Mouse (Mus musculus) natural killer cell, adult 2 months (primary cell): ENCODE measurements at regions not wholly inside any gene's neighbourhood (a gene's known extent, or its start where the extent isn't known, plus 50 kb on each side); places are given as distances from the start of the nearest gene placed in this dataset.

ENCODE experiments used
- DNase-seq, 2 experiments: peaks; one replicate each; pipeline ENCODE4 v3.0.0; 2022; ENCODE audit warnings: low spot score in 2 of 2

DNA sequence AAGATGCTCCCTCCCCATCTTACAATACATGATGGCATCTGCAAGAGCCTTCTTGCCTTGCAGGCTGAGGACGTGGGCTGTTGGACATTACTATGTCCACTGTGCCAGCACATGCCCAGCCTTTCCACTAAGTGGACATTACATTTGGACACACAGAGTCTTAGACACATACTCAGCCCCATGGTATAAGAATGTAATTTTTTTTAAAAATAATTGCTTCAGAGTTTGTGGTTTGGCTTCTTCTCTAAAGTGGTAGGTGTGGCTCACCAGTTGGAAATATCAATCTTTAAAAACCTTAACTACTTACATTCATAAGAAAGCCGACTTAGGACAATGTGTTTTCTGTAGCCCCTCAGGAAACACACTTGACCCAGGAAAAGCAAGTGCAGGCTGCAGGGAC is 299.7 kb upstream of the Thbs1 start:
- no peak for DNase-seq

DNA sequence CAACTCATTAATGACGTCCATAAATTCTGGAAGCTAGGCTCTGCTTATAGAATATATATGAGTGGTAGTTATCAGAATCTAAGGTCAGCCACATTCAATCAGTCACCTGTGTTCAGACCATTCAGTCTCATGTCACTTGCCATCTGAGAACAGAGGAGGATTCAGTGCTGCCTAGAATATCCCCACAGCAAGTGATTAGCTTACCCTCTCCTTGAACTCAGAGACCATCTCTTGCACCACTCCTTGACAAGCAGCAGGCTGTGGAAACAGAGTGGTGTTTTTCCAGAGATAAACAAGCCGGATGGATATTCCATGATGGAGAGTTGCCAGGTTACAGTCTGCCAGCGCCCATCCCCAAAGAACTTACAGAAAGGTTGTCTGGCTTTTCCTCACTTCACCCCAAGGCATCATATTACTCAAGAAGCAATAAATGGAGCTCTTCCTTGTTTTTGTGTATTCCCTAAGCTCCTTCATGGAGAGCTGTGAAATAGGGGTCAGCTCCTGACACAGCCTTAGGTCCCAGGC is 291.9 kb upstream of the Thbs1 start:
- no peak for DNase-seq

DNA sequence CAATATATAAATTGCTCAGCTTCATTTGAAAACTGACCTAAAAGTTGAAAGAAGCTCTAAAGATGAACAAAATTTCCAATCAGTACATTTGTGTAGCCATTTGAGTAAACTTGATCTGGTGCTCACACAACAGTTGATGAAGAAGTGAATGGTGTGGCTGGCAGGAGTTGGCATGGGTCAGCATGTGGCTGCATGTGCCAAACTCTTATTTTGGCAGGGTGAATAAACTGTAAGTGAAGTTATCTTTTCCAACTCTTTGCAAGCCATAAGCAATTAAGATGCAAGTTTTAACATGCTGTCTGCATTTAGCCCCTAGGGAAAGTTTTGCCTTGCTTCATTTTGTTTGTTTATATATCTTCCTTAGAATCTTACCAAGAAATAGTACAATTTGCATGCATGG is 291.0 kb upstream of the Thbs1 start:
- DNase-seq = no peak

DNA sequence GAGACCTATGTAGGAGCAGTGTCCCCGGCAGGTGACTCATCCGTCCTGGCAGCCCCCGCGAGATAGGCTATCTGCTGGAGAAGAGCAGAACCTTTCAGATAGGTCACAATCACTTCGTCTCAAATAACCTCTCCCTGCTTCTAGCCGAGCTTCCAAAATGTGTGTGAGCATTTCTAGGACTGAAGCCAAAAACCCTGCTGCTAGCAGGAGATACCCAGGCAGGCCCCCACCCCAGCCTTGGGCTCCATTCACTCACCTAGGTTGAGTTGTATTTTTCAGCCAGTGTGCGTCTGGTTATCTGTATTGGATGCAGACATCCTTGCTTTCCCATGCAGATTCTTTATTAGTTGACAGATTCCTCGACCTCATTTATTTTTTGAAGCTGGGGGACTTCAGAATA is 286.6 kb upstream of the Thbs1 start:
- no peak for DNase-seq

DNA sequence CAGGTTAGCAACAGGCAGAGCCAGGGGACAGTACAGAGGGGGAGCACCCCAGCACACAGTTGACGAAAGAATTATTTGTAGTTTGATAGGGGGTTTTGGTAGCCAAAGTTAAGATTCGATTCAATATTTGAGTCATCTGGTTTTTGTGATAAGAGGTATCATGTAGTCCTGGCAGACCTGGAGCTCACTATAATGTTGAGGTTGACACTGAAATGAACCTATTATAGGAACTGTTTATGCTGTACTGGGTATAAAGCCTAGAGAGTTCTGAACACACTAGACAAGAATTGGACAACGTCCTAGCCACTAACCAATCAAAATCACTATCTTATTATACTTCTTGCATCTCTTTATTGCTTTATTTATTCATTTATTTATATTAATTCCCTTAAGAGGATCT is 284.4 kb upstream of the Thbs1 start:
- no peak for DNase-seq

DNA sequence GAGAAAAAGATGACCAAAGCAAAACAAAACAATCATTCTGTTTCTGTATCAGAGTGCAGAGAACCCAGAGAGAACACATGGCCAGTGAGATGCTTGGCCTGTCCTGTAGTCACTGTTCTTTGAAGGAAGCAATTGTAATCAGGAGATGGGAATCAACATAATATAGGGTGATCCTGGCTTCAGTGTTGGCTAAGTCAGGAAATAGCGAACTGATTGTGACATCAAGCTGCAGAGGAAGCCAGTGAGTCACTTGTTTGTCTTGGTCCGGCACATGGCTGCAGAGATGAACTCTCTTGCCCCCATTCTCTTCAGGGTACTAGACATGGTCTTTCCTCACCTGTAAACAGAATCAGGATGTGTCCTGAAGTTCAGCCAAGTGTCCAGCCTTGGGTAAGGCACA is 273.3 kb upstream of the Thbs1 start:
- no peak for DNase-seq

DNA sequence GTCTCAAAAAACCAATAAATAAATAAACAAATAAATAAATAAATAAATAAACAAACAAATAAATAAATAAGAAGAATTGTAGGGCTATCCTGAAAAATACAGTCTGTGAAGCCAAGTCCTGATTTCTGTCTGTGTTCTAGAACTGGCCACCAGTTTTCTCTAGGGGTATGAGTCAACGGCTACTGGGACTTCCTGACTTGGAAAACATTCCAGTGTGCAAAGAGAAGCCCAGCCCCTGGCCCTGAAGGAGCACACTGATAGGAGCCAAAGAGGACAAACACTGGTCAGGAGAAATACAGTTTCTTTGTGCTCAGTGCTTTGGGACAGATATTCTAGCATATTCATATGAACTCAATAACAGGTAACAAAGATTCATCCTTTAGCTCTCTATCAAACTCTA is 271.3 kb upstream of the Thbs1 start:
- no peak for DNase-seq

DNA sequence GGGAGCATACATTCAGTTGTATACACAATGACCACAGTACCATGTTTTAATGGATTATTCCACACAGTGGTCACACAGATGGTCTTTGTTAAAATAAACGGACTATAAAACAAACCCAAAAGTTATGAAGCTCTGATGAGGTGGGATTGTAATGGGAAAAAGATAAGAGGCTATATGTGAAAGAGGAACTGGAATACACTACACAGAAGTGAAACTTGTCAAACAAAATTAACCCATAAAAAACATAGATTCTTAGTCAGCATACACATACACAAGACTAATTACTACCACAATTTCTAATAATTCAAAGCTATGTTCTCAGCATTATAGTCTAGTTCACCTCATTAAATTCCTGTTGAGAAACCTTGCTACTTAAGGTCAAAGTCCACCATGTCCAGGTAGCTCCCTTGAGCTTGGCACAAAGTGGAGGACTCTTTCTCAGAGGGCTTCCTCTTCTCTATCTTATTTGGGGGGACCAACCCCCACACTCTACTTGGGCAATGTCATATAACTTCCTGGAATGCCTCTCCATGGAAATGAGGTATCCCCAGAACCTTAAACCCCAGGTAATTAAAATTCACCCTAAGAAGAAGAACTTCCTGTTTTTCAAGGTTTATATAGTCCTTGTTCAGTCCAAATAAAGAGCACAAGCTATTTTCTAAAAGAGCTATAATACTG is 269.2 kb upstream of the Thbs1 start:
- DNase-seq = no peak

DNA sequence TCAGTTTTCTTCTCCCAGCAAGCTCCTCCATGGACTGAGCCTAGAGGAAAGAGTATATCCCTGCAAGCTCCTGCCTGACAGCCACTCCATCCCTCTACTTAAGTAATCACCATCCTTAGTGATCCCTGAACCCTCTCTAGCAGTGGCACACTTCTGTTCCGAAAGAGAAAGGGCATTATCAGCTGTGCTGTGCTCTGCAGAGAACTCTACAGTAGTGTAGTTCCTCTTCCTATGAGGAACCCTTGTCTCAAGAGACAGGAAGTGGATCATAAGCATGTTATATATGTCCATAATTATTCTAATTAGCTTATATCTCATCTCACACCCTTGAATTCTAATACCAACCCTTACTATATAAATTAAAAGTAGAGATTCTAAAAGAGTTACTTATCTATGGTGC is 259.2 kb upstream of the Thbs1 start:
- DNase-seq = no peak

DNA sequence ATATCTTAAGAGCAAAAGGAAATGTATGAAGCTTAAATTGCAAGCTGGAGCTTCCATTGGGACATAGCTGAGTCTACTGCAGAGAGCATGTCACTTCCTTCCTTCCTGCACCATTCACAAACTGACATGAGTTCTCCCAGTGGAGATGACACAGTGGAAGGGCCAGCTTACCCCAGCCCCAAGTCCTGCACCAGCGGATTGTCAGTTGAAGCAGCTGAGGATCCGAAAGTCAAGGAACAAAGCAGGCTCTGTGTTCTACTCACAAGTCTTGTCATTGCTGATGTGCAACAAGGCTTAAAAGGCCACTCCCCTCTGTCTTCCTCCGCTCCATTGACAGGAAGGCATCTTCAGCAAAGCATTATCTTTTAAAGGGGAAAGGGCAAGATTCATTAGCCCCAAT is 249.4 kb upstream of the Thbs1 start:
- no peak for DNase-seq

DNA sequence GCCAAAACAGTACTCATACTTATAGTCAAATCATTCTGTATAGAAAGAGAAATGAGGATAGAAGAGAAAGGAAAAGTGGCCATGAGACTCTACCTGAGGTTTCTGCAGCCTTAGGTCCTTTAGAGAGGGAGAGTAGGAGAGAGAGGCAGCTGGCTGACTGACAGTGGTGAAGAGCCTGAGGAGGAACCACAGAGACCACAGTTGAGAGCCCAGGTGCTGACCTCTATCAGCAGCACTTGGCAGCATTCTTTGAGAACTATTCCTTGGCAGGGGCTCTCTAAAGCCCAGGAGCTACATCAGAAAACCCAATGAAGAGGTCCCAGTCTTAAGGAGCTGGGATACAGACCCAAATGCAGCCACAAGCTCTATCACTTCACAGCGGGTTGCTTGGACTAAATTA is 246.6 kb upstream of the Thbs1 start:
- DNase-seq = no peak

DNA sequence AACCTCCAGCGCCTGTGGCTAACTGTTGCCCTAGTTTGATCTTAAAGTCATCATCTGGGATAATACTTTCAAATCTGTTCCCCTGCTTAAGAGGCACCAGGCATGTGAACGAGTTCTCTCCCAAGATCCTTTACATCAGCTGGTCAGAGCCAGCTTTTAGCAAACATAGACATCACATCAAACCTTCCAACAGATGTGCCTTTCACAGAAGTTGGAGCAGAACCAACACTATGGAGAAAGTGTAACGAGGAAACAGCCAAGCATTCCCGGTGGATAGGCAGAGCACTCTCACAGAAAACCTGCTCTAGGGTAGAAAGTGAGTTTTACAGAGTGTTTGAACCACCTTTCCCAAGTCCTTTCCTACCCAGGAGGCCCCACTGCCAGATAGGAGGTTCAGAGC is 244.7 kb upstream of the Thbs1 start:
- no peak for DNase-seq

DNA sequence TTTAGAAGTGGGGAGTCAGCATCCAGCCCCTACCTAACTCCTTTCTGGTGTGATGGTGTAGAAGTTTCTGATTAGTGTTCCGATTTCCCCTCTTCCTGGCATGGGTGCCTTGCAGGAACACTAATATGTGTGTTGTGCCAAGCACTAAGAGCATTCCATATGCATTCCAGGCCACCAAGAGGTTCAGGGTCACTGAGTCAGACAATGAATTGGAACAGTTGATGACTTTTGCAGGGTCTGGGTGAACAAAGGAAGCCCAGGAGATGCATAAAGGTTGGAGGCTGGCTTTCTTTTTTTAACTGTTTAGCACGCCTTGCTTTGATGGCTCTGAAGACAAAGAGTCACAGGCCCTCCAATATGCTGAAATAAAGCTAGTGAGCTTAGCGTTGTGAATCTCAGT is 244.3 kb upstream of the Thbs1 start:
- no peak for DNase-seq

DNA sequence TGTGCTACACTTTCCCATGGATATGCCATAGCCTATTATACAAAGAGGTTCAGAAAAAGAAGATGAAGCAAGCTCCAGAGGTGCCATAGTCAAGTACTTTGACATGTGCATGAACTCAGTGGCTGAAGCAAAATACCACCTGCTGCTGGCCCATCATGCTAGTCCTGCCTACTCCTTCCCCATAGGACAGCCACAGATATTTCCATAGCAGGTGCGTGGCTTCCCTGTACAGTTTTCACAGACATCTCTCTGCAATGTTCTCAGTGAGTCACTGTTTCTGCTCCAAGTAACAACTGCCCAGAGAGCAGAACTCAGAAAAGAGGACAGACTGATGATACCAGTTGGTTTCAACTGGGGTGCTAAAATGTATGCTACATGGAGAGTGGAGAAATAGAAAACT is 242.8 kb upstream of the Thbs1 start:
- no peak for DNase-seq

DNA sequence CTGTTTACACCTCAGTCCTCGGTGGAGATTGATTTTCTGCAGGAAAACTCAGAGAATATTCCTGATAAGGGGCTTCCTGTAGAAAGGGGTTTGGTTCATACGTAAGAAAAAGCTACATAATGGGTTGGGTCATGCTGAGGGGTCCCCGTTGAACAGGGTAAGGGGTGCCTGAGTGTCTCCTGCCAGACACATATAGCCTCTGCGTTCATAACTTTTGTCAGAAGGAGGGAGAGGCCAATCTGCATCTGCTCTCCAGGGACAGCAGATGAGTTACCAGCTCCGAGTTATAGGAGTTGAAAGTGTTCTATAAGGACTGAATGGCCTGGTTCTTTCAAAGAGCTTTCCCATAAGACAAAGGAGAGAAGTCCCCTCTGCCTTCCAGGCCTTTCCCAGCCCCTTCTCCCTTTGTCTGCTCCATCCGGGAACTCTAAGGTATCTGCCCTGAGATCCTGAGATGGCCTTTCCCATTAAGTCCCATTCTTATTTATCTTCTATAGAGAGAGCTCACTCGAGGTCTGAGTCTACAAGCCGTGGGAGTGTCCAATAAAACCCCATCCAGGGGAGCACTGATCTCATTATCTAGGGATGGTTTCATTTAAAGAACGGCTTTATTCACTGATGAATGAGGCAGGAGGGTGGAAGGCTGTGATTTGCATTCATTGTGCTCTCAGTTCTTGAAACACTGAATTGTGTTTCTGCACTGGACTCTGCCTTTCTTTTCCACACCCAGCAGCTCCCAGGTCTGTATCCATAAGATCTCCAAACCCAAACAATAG is 240.0 kb upstream of the Thbs1 start:
- DNase-seq = no peak

DNA sequence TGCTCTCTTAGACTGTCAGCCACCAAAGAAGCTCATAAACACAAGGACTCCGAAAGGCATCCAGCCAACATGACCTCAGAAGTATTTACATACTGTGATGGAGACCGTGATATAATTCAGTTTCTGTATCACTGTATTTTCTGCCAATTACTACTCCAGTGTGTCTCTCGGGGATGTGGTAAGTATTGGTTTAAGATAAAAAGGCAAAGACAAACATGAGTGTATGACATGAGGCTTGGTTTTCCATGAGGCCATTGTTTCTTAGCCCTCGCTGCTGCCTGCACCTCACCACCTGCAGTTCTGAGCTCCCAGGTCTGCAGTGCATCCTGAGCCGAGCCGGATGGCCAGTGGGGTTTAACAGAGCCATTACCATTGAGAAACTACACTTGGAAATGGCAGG is 233.9 kb upstream of the Thbs1 start:
- no peak for DNase-seq

DNA sequence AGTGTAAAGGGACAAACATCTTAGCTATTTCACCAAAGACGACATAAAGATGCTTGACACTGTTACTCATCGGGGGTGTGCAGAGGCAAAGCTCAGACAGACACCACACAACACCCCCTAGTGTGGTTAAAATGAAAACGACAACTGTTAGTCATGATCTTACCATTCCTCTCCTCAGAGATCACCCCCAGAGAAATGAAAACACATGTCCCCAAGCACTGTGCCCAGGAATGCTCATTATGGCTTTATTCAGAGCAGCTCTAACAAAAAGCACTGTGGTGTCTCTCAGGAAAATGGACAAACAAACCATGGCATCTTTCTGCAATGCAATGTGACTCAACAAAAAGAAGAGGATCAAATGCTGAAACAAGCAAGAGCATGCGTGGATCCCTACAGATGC is 229.5 kb upstream of the Thbs1 start:
- no peak for DNase-seq

DNA sequence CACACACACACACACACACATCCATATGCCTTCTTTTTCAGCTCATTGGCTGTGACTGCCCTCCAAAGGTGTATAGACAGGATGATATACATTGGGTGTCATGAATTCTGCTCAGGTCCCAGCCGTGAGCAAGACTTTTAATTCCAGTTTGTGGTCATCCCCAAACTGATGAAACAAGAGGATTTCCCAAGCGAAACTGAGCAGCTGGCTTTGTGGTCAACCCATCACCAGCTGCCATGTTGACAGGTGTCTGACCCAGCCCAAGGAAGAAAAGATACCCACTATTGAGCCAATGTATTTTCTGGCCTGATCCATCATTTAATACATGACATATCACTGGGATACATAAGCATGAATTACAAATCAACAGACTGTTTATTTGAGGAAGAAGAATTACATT is 228.8 kb upstream of the Thbs1 start:
- DNase-seq = no peak

DNA sequence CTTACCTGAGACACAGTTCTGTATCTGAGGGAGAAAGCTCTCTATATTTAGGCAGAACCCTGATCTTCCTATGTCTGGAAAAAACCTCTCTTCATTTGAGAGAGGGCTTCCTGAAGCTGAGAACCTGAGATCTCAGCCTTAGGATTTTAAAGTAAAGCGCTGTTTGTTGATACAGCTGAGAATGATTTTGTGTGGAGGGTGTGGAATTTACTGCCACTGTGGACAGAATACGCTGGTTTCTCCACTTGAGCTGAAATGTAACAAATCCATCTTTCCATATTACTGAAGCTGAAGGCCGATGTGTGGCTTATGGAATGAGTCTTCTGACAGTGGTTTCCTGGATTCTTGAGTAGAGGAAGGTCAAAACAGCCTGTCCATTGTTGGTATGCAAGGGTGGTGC is 225.2 kb upstream of the Thbs1 start:
- no peak for DNase-seq

DNA sequence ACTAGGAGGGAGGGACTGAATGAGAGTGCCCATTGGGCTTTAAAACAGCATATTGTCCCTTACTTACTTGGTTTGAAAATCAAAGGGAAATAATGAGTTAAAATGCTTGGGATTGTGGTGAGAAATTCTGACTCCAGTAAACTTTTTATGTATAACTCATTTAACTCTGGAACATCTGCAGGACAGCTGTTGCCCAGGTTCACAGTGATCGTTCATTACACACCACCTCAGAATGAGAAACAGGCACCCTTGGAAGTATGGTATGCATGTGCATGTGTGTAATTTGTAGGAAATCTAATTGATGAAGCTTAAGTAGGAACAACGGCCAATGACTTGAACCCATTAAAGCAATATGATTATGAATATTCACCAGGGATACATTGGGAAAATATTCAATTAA is 210.4 kb upstream of the Thbs1 start:
- no peak for DNase-seq

DNA sequence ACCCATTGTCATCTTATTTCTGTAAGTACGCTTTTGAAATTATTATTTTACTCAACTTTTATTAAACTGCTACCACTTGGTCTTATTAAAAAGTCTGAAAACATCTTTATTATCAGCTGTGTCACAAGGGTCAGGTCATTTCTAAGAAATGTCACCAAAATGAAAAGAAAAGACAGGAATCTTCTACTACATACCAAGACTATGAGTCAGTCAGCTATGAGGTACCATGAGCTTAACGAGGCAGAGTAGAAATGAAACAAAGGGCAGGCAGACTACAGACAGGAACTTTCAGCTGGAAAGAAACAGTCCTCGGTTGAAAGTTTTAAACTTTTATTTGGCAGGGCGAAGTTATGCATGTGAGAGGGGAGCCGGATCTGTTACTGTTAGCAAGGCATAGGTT is 208.8 kb upstream of the Thbs1 start:
- no peak for DNase-seq

DNA sequence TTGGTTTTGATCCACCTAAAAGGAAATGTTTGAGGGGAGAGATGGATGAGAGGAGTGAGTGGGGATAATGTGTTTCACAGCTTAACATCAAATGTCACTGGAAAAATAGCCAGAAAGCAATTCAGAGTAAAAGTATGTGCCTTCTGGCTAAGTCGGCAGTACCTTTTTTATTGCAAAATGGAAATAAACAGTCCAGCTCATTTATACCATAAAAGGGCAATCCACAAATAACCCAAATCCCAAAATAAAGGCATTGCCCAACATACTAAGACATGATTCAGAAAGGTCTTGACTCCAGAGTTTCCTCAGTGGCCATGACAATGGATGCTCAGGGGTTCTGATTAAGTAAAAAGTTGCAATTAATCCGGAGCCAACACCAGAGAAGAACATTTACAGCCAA is 208.0 kb upstream of the Thbs1 start:
- DNase-seq = no peak

DNA sequence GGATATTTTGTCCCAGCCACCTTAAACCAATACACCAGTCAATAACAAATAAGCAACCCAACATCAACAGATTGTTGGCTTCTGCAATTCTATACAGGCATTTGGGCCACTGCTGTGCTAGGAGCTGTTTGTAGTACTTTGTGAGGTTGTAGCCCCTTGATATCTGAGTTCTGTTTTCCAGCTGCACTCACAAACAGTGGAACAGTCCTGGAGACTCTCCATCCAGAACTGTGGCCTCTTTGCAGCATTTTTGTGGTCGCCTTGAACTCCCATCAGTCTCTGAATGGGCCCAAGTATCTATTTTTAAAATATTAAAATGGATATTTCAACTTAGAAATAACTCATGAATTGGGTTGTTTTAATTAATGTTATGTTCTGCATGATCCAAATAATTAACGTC is 205.2 kb upstream of the Thbs1 start:
- DNase-seq = no peak

DNA sequence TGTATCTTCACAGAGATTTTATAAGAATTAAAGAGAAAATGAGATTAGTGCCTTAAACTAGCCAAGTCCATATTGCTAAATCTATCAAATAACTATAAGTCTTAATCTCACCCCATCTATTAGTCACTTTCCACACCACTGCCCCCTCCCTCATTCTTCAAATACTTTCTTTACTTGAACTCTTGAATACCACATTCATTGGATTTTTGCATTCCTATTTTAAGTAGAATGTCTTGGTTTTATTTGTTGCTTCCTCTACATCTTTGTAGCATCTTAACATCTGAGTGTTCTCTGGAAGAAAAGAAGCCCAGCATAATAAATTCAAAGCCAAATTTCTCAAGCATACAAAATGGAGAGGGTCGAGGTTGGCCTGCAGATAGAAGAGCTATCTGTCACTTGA is 200.9 kb upstream of the Thbs1 start:
- DNase-seq = no peak
